Mouse (Mus musculus): Measurements from ENCODE around the gene Dock4.
"Not testable (repeated sequence)": the region's sequence is repeated elsewhere in the genome, so short reads cannot be mapped to it uniquely, and the experiment has no call there.

The Dock4 gene

DNA sequence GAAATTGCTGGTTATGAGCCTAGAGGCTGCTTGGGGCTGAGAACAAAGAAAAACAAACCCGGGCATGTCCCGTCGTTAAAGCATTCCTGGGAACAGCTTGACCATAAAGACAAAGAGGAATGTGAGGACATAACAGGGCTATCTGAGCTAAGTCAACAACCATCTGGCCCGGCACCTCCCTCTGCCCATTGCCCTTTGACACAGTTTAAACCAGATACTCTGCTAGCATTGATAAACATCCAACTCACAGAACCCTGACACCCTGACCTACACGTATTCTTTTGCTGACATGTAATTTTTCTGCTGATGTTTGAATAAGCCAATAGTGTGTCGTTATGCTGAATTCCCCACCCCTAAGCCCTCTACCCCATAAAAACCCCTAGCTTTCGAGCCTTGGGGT, 427.5 kb downstream of the Dock4 start:
- DNase-seq (ENCODE audit: low spot score in 2 of 2), result not testable (repeated sequence)

DNA sequence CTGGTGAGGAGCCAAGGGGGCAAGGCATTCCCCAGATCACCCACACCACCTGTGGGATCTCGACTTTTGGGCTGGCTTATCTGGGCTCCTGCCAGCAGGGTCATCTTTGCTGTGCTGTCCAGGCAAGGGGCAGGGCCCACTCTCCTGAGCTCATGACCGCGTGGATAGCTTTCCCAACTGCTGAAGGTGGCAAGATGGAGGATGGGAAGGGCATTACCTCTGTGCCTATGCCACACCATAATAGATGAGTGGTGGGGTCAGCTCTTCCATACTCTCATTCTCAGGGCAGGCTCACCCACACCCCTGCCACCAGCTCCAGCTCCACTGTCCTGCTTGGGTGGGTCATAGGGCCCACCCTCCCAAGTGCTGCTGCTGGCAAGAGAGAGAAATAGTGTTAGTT, 439.2 kb downstream of the Dock4 start:
- DNase-seq (ENCODE audit: low spot score in 2 of 2), result no peak

DNA sequence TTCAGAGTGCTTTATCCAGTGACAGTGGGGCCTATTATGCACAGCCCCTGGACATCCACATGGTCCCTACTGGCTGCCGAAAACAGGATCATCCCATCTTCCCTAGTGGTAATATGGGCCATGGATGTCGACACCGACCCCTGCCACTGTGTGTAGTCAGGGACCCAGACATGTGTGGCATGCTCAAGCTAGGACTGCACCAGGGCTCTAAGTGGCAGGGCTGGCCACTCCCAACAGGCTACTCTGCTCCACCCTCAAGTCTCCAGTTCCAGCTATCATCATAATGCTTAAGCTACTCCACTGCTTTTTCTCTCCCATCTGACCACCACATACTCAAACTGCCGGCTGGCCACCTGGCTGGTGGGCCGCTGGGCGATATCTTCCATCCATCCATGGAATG, 439.6 kb downstream of the Dock4 start:
- no peak for DNase-seq (ENCODE audit: low spot score in 2 of 2)

DNA sequence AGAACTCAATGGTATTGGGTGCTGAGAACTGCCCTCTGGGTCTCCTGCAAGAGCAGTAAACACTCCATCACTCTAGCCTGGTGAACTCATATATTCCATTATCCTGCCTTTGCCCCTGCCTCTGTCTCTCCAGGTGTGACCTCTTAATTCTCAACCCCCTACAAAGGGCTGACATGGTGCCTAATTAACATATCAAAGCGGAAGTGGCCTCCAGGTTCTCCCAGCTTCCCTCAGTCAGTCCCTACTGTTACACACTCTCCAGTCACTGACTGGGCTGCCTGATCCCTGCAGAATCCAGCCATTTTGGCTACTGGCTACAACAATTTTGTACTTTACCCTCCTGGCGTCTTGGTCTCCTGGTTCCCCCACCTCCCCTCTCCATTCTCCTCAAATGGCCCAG, 441.7 kb downstream of the Dock4 start:
- DNase-seq (ENCODE audit: low spot score in 2 of 2), result no peak

DNA sequence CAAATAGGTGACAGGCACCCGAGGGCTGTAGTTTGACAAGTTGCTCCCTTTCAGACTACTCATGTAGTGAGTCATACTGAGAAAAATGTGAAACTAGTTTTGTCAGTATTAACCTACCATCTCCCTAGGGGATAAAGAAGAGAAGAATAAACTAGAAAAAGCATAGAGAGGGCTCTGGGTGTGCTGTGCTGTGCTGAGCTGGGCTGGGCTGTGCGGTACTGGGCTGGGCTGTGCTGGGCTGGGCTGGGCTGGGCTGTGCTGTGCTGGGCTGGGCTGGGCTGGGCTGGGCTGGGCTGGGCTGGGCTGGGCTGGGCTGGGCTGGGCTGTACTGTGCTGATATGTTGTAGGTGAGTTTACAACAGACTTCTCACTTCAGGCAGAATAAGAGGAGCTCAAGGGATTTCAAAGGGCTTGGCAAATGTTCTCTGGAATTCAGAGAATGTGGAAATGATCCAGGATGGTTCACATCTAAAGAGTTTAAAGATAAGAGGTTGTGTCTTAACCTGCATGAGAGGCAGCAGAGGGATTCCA, 442.6 kb downstream of the Dock4 start:
- no peak for DNase-seq (ENCODE audit: low spot score in 2 of 2)

DNA sequence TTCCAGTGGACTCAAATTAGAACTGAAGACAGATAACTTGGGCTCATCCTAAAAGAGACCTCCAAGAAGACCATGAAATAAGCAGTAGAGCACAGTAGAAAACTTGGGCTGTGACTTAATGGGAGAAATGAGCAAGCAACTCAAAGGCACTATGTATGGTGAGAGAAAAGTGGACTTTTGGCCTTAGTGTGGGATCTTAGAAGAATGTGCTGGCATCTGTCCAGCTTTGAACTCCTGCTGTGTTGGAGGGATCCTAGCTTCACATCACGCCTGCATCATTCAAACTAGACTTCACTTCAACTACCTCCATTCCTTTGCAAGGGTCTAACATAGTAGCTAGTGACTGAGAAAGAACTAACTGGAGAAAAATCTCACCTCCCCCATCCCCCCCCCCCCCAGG, 443.1 kb downstream of the Dock4 start:
- DNase-seq (ENCODE audit: low spot score in 2 of 2), result no peak

DNA sequence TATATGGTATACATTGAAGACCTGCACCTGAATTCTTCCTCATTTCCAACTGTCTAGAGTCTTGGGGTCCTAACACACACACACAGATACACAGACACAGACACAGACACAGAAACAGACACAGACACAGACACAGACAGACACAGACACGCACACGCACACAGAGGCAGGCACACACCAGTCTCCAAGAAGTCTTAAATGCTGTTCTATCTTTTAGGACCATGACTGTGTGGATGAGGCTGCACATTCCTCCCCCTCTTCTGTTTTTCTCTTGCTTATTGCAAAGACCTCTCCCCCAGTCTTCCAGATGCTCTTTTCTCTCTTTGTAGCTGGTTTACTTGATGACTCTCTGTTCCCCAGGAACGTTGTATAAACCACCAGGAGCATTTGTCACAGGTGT, 443.8 kb downstream of the Dock4 start:
- no peak for DNase-seq (ENCODE audit: low spot score in 2 of 2)

DNA sequence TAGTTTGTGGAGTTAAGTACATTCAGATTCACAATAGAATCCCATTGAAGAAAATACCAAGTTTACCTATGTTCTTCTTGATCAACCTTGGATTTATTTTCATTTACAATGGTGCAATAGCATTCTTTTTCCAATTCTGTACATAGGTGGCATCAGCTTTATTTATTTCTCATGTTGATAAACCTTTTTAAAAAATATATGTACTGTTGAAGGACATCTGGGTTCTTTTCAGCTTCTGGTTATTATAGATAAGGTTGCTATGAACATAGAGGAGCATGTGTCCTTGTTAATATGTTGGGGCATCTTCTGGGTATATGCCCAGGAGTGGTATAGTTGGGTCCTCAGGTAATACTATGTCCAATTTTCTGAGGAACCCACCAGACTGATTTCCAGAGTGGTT, 445.4 kb downstream of the Dock4 start:
- DNase-seq (ENCODE audit: low spot score in 2 of 2), result no peak

DNA sequence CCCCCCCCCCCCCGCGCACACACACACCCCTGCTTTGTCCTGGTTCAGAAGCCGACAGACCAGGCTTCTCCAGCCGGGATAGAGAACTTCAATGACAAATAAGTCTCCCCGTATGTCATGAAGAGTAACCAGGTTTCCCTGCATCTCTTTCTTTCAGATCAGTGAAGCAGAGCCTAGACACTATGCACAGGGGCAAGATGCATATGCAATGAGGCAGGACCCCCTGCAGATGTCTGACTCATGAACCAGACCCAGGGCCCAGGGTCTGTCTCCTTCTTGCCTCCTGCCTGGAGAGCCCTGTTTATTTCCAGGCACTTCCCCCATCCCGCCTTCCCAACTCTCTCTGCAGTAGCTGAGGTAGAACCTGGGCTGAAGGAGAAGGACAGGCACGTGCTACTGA, 448.0 kb downstream of the Dock4 start:
- no peak for DNase-seq (ENCODE audit: low spot score in 2 of 2)

DNA sequence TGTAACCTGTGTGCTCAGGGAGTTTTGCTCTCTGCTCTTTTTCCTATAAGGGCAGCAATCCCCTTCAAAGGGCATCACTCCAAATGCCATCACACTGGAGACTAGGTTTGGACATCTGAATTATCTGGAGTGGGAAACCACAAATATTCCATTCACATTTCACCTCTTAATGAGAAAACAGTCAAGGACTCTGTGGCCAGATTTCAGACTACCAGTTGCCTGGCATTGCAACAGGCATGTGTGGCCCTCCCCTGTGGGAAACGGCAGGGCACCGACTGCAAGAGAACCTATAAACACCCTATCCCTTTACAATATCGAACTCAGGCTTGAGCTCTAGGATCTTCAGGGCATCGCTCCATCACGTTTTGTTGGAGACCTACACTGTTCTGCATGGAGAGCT, 448.9 kb downstream of the Dock4 start:
- DNase-seq (ENCODE audit: low spot score in 2 of 2), result no peak

Data from heart, adult 9 months (tissue).